ENCODE assay signal across 10 mouse cellular contexts in the genomic region with DNA sequence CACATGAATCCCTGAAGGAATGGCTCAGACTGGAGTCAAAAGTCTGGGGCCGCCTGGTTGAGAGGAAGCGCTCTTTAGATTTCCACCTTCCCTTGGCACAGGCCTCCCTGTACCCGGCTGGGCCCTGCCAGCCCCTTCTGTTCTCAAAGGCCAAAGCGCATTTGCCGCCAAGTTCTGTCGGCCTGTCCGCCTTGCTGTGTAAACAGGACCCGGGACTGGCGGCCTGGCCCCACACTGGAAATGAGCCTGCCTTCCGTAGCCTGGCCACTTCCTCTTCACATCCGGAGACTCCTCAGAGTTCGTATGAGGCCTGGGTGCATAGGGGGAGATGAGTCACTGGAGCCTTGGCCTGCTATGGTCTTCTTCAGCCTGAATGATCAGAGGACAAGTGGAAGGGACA. TPM values are rescaled to one million over a fixed set of nuclear protein-coding genes. Genes with fewer than 3 reads are reported as not detected.
DNase-seq lines count a peak whose midpoint lies in the region; ATAC-seq and TF ChIP-seq lines count a peak whose summit lies in the region.
"Had no signal": no experiment of that assay in that cellular context is flagged by ENCODE, and none has a peak within 500 bp of the region (broad histone marks: within the 10 kb centered on the region; RNA-seq: fewer than 3 reads in every experiment).

No protein-coding gene starts in this region.

- TF ChIP-seq EP300 in MEL (IDR thresholded peaks at IDR 0.05; ENCODE audit: low read depth in 1 of 2, low read length in 2 of 2): no peak

- no peak for TF ChIP-seq POLR2A in MEL (IDR thresholded peaks at IDR 0.05; ENCODE audit: control insufficient read depth in 1 of 2, insufficient read depth in 1 of 2, low read depth in 1 of 2, low read length in 2 of 2, poor library complexity in 1 of 2)

- H3K4me2 ChIP-seq in forebrain, embryonic 11.5 days (ENCODE audit: low read depth, low read length, severe bottlenecking): no peak overlapping the region

- H3K4me3 ChIP-seq in forebrain, embryonic 10.5 days: no peak overlapping the region
- H3K4me3 ChIP-seq in forebrain, embryonic 11.5 days (ENCODE audit: low read depth, low read length): no peak overlapping the region
- no peak overlapping the region for H3K4me3 ChIP-seq in MEL (ENCODE audit: control insufficient read depth in 1 of 2, insufficient read depth in 1 of 2, low read depth in 2 of 2, low read length in 2 of 2)
- H3K4me3 ChIP-seq: erythroblast, embryonic 14.5 days; myocyte had no signal

- TF ChIP-seq RAD21 in MEL (IDR thresholded peaks at IDR 0.05; ENCODE audit: low read depth, low read length): no peak

- TF ChIP-seq CTCF in MEL (IDR thresholded peaks at IDR 0.05 in 2 of 3, conservative IDR thresholded peaks at IDR 0.05 in 1 of 3; ENCODE audit: control insufficient read depth in 1 of 3, insufficient read depth in 1 of 3, low read depth in 2 of 3, low read length in 3 of 3, poor library complexity in 1 of 3, severe bottlenecking in 1 of 3): no peak

- H3K36me3 ChIP-seq in forebrain, embryonic 10.5 days (replicated peaks): no peaks in the 10 kb centered on the region
- H3K36me3 ChIP-seq in forebrain, embryonic 11.5 days (ENCODE audit: control insufficient read depth, insufficient read depth, low read length): no peaks in the 10 kb centered on the region
- no peaks in the 10 kb centered on the region; a peak in 1 of 4 replicates for H3K36me3 ChIP-seq in MEL (ENCODE audit: control insufficient read depth in 1 of 2, insufficient read depth in 2 of 2, low read length in 2 of 2)

- no peak for DNase-seq in forebrain, embryonic 10.5 days (ENCODE audit: extremely low spot score, low spot score)
- no peak for DNase-seq in forebrain, embryonic 11.5 days (ENCODE audit: low spot score)
- DNase-seq in MEL (ENCODE audit: low read depth, low spot score): peak; percentile 34
- peak; percentile 98 for DNase-seq in heart, adult 11 months
- peak; percentile 53 to 60 for DNase-seq in kidney, adult 8-10 months
- DNase-seq in lung, postnatal 10 days: peak; percentile 88
- no peak for DNase-seq in embryo, embryonic 10 days (ENCODE audit: low spot score)
- no peak for DNase-seq in B cell, adult 2 months

- peak overlapping the region; percentile 54 for H3K27ac ChIP-seq in forebrain, embryonic 10.5 days
- H3K27ac ChIP-seq in forebrain, embryonic 11.5 days (ENCODE audit: low read depth, low read length): no peak overlapping the region
- no peak overlapping the region for H3K27ac ChIP-seq in MEL (ENCODE audit: control insufficient read depth, low read depth, low read length)

- H3K9me3 ChIP-seq in forebrain, embryonic 10.5 days: no peaks in the 10 kb centered on the region
- H3K9me3 ChIP-seq in forebrain, embryonic 11.5 days (ENCODE audit: control insufficient read depth, low read length): no peaks in the 10 kb centered on the region
- H3K9me3 ChIP-seq in MEL (replicated peaks; ENCODE audit: insufficient read depth, low read length): no peaks in the 10 kb centered on the region

- H3K79me2 ChIP-seq in MEL (ENCODE audit: control insufficient read depth, insufficient read depth, low read length, poor library complexity): no peaks in the 10 kb centered on the region

- peaks cover 31% of the 10 kb centered on the region for H3K27me3 ChIP-seq in forebrain, embryonic 10.5 days (ENCODE audit: poor library complexity, severe bottlenecking)
- peaks cover 6% of the 10 kb centered on the region for H3K27me3 ChIP-seq in forebrain, embryonic 11.5 days (ENCODE audit: control insufficient read depth, insufficient read depth, low read length)
- H3K27me3 ChIP-seq in MEL (ENCODE audit: control insufficient read depth in 1 of 2, insufficient read depth in 2 of 2, low read length in 2 of 2): peaks cover 0 to 2% of the 10 kb centered on the region in 2 experiments; a peak in 1 of 4 replicates

- peaks cover 46% of the 10 kb centered on the region for H3K4me1 ChIP-seq in forebrain, embryonic 10.5 days
- peaks cover 5% of the 10 kb centered on the region; the same call in 1 of the 2 replicates for H3K4me1 ChIP-seq in forebrain, embryonic 11.5 days (replicated peaks; ENCODE audit: control insufficient read depth, insufficient read depth, low read length)
- peaks cover 0 to 5% of the 10 kb centered on the region in 2 experiments; a peak in 1 of 4 replicates for H3K4me1 ChIP-seq in MEL (ENCODE audit: control insufficient read depth in 1 of 2, insufficient read depth in 2 of 2, low read length in 2 of 2)

- no peak for ATAC-seq in forebrain, embryonic 11.5 days (replicated peaks; ENCODE audit: low FRiP score)

- WGBS in forebrain, embryonic 10.5 days: 72% methylated on average over 12 of the region's 12 CpGs
- 71% methylated on average over 12 of the region's 12 CpGs for WGBS in forebrain, embryonic 11.5 days

- no peak overlapping the region for H3K9ac ChIP-seq in forebrain, embryonic 11.5 days (ENCODE audit: low read length)
- peak overlapping the region; percentile 36 for H3K9ac ChIP-seq in MEL (ENCODE audit: control insufficient read depth, low read depth, low read length, poor library complexity, severe bottlenecking)

TF ChIP-seq in MEL, 35 proteins besides CTCF, POLR2A, EP300 and RAD21:
- no peak for TF ChIP-seq MAZ (IDR thresholded peaks at IDR 0.05; ENCODE audit: low read depth, low read length)
- no peak for TF ChIP-seq ZNF384 (IDR thresholded peaks at IDR 0.05; ENCODE audit: low read depth, low read length)
- TF ChIP-seq CHD2 (IDR thresholded peaks at IDR 0.05; ENCODE audit: low read length): no peak
- no peak for TF ChIP-seq KAT2A (conservative IDR thresholded peaks at IDR 0.05; ENCODE audit: low read depth, low read length)
- TF ChIP-seq POLR2AphosphoS5 (IDR thresholded peaks at IDR 0.05; ENCODE audit: borderline replicate concordance, low read depth, low read length): no peak
- TF ChIP-seq E2F4 (IDR thresholded peaks at IDR 0.05; ENCODE audit: borderline replicate concordance, low read depth, low read length): no peak
- no peak for TF ChIP-seq HCFC1 (IDR thresholded peaks at IDR 0.05; ENCODE audit: low read depth, low read length)
- no peak for TF ChIP-seq TAL1 (IDR thresholded peaks at IDR 0.05; ENCODE audit: low read length)
- no peak for TF ChIP-seq NRF1 (IDR thresholded peaks at IDR 0.05; ENCODE audit: insufficient read depth, low read depth, low read length, poor library complexity, severe bottlenecking)
- no peak for TF ChIP-seq MXI1 (IDR thresholded peaks at IDR 0.05; ENCODE audit: low read depth, low read length)
- TF ChIP-seq ZC3H11A (IDR thresholded peaks at IDR 0.05; ENCODE audit: low read depth, low read length): no peak
- TF ChIP-seq TBP (IDR thresholded peaks at IDR 0.05; ENCODE audit: low read depth, low read length): no peak
TF ChIP-seq in MEL: peak in this region for 0.

RNA-seq across cellular contexts. Expression of gene Lctl, which starts 27.9 kb away (rescaled TPM):
- 0.11 TPM in 1 of 2 replicates, not detected in the other for polyA plus RNA-seq in forebrain, embryonic 10.5 days (2016; fragmentation: Nextera tagmentation; extraction: Ambion mirVana)
- polyA plus RNA-seq in forebrain, embryonic 11.5 days (2014; fragmentation: Nextera tagmentation; extraction: Ambion mirVana): not detected in 2 replicates
- 0.46 and 0.54 TPM in 2 replicates for total RNA-seq in MEL (2012; rRNA removed)
- not detected for polyA plus RNA-seq in MEL (2012; ENCODE audit: insufficient read depth in 1 of 2, insufficient read length in 2 of 2, low read depth in 1 of 2, low replicate concordance in 2 of 2, missing spikeins in 1 of 2)
- polyA plus RNA-seq: erythroblast, embryonic 14.5 days had no signal

Comparison
In these comparisons a context has a peak if more than half of its experiments do, and no peak if none do; other contexts are left out.
1. DNase-seq: peak in MEL (single experiment), heart, adult 11 months (single experiment), kidney, adult 8-10 months (2 of 2) and lung, postnatal 10 days (single experiment); none in forebrain, embryonic 10.5 days (single experiment), forebrain, embryonic 11.5 days (single experiment), embryo, embryonic 10 days (single experiment) and B cell, adult 2 months (0 of 2).